Mouse (Mus musculus) kidney, adult 2 months (tissue): ENCODE results near the gene Lamc1. TPM values are rescaled to one million over a fixed set of nuclear protein-coding genes. Genes with fewer than 3 reads are reported as not detected.
A peak's percentile ranks its signal among the peaks of the same experiment; 100 is the strongest.
"Not testable (repeated sequence)": the region's sequence is repeated elsewhere in the genome, so short reads cannot be mapped to it uniquely, and the experiment has no call there.

Source experiments
- DNase-seq: peaks from one replicate; pipeline ENCODE4 v3.0.0; 2021
- H3K27ac ChIP-seq: fragments of 200-500 bp; 2 replicates; pipeline ENCODE4 v1.5.1; 2012; ENCODE audit warnings: low read depth, low read length, control low read depth, inconsistent platforms; ENCODE audit not compliant: insufficient read depth
- H3K27me3 ChIP-seq: fragments of 200-500 bp; replicated peaks from 2 replicates; pipeline ENCODE4 v1.6.1; 2012; ENCODE audit warnings: mild to moderate bottlenecking, moderate library complexity, low read length, inconsistent platforms; ENCODE audit not compliant: control insufficient read depth, insufficient read depth
- H3K36me3 ChIP-seq: fragments of 200-500 bp; 2 replicates; pipeline ENCODE4 v1.6.1; 2012; ENCODE audit warnings: mild to moderate bottlenecking, moderate library complexity, low read length, inconsistent platforms; ENCODE audit not compliant: control insufficient read depth, insufficient read depth
- H3K4me1 ChIP-seq: fragments of 200-500 bp; 2 replicates; pipeline ENCODE4 v1.6.1; 2011; ENCODE audit warnings: low read length; ENCODE audit not compliant: control insufficient read depth, insufficient read depth
- H3K4me3 ChIP-seq: fragments of 200-500 bp; 2 replicates; pipeline ENCODE4 v1.5.1; 2011; ENCODE audit warnings: mild to moderate bottlenecking, low read depth, low read length, control low read depth; ENCODE audit not compliant: insufficient read depth
- CTCF ChIP-seq: fragments of 200-500 bp; conservative IDR thresholded peaks from 2 replicates; pipeline ENCODE4 v1.5.1; 2011; ENCODE audit warnings: low read depth, mild to moderate bottlenecking, control low read depth, low read length, moderate library complexity, mixed read lengths; ENCODE audit not compliant: insufficient read depth, insufficient read length
- POLR2A ChIP-seq: fragments of 200-500 bp; IDR thresholded peaks from one replicate; pipeline ENCODE4 v1.6.1; 2011; ENCODE audit warnings: low read depth, low read length, control low read depth
- WGBS: fragments of 180-500 bp; shearing (Covaris S2); methylation state at CpG from one replicate; pipeline ENCODE4 v1.1.7; 2018; 5-methylcytosine and 5-hydroxymethylcytosine counted together
- polyA plus RNA-seq: library from polyadenylated mRNA; depleted of rRNA; stranded (reverse); fragments of >200 nt; gene quantifications from 2 replicates; pipeline ENCODE4 v1.2.3, GENCODE M21; 2012

The Lamc1 gene
- polyA plus RNA-seq, 1 experiment, result 44.6 TPM

GRCm38 (mm10) chr1:153309310-153309709, 23.3 kb downstream of the Lamc1 start:
- H3K4me3 ChIP-seq, result no peak overlapping the region
- 89% methylated on average over 4 of the region's 4 CpGs for WGBS
- H3K4me1 ChIP-seq, result peaks cover 18% of the 10 kb centered on the region
- no peaks in the 10 kb centered on the region for H3K36me3 ChIP-seq
- TF ChIP-seq CTCF (no peak), POLR2A (no peak)
- no peak for DNase-seq
- H3K27ac ChIP-seq, result no peak overlapping the region
- no peaks in the 10 kb centered on the region for H3K27me3 ChIP-seq

GRCm38 (mm10) chr1:153308915-153309296, 23.7 kb downstream of the Lamc1 start:
- Histone ChIP-seq H3K4me3 (no peak overlapping the region), H3K4me1 (peaks cover 18% of the 10 kb centered on the region), H3K36me3 (no peaks in the 10 kb centered on the region), H3K27ac (no peak overlapping the region), H3K27me3 (no peaks in the 10 kb centered on the region)
- 34% methylated on average over 10 of the region's 10 CpGs for WGBS
- TF ChIP-seq POLR2A (no peak), CTCF (no peak)
- no peak for DNase-seq

- Histone ChIP-seq H3K27me3 (no peaks in the 10 kb centered on the region), H3K4me1 (peaks cover 18% of the 10 kb centered on the region), H3K4me3 (no peak overlapping the region), H3K36me3 (no peaks in the 10 kb centered on the region), H3K27ac (no peak overlapping the region)
- TF ChIP-seq CTCF (no peak), POLR2A (no peak)
- peak; percentile 42 for DNase-seq
- WGBS, result 22% methylated on average over 9 of the region's 9 CpGs
Observed at GRCm38 (mm10) chr1:153308179-153308914, 24.2 kb downstream of the Lamc1 start.

GRCm38 (mm10) chr1:153307509-153308178, 24.9 kb downstream of the Lamc1 start:
- H3K4me3 ChIP-seq, result no peak overlapping the region
- TF ChIP-seq POLR2A (no peak), CTCF (no peak)
- no peak overlapping the region for H3K27ac ChIP-seq
- no peak for DNase-seq
- 56% methylated on average over 12 of the region's 12 CpGs for WGBS
- peaks cover 18% of the 10 kb centered on the region for H3K4me1 ChIP-seq
- H3K27me3 ChIP-seq, result no peaks in the 10 kb centered on the region
- H3K36me3 ChIP-seq, result no peaks in the 10 kb centered on the region

- not testable (repeated sequence) for DNase-seq, H3K4me3 ChIP-seq, H3K36me3 ChIP-seq, H3K27ac ChIP-seq, H3K27me3 ChIP-seq
- 83% methylated on average over 9 of the region's 9 CpGs for WGBS
- peaks cover 18% of the 10 kb centered on the region for H3K4me1 ChIP-seq
Observed at GRCm38 (mm10) chr1:153305728-153306127, 26.9 kb downstream of the Lamc1 start.

GRCm38 (mm10) chr1:153305249-153305648, 27.3 kb downstream of the Lamc1 start:
- H3K27me3 ChIP-seq, H3K4me3 ChIP-seq, H3K36me3 ChIP-seq, DNase-seq, H3K27ac ChIP-seq: not testable (repeated sequence)
- 93% methylated on average over 22 of the region's 22 CpGs for WGBS
- H3K4me1 ChIP-seq, result peaks cover 18% of the 10 kb centered on the region

GRCm38 (mm10) chr1:153299436-153299835, 33.1 kb downstream of the Lamc1 start:
- not testable (repeated sequence) for H3K27me3 ChIP-seq, H3K4me1 ChIP-seq, H3K4me3 ChIP-seq, DNase-seq, H3K27ac ChIP-seq, H3K36me3 ChIP-seq
- WGBS, result 68% methylated on average over 5 of the region's 5 CpGs

GRCm38 (mm10) chr1:153297774-153298363, 34.7 kb downstream of the Lamc1 start:
- not testable (repeated sequence) for DNase-seq

More at GRCm38 (mm10) chr1:153297774-153298363, 34.7 kb downstream of the Lamc1 start:
- H3K27ac ChIP-seq, H3K4me1 ChIP-seq, H3K4me3 ChIP-seq, H3K36me3 ChIP-seq, H3K27me3 ChIP-seq: not testable (repeated sequence)
- WGBS, result 97% methylated on average over 4 of the region's 4 CpGs
